Mouse (Mus musculus) limb, embryonic 14.5 days (tissue): ENCODE results near the gene Adora2b. TPM values are rescaled to one million over a fixed set of nuclear protein-coding genes. Genes with fewer than 3 reads are reported as not detected.

Source experiments
- ATAC-seq: fragments of 200-750 bp; cut with Nextera tagmentation; 2 replicates; pipeline ENCODE4 v1.8.0; 2017; ENCODE audit warnings: low read depth, moderate number of reproducible peaks, moderate TSS enrichment; ENCODE audit not compliant: low FRiP score
- DNase-seq: peaks from one replicate; pipeline ENCODE4 v3.0.0-alpha.2; 2015; ENCODE audit warnings: low spot score
- H3K27ac ChIP-seq: fragments of 300-500 bp; sonication (generic); replicated peaks from 2 replicates; pipeline ENCODE4 v1.5.1; 2014; ENCODE audit warnings: low read depth, mild to moderate bottlenecking, low read length, moderate library complexity, mixed read lengths
- H3K27me3 ChIP-seq: fragments of 300-500 bp; sonication (generic); 2 replicates; pipeline ENCODE4 v1.6.1; 2014; ENCODE audit warnings: low read length, mixed read lengths; ENCODE audit not compliant: control insufficient read depth, insufficient read depth
- H3K36me3 ChIP-seq: fragments of 300-500 bp; sonication (generic); 2 replicates; pipeline ENCODE4 v1.6.1; 2014; ENCODE audit warnings: mild to moderate bottlenecking, low read length, moderate library complexity, mixed read lengths; ENCODE audit not compliant: control insufficient read depth, insufficient read depth
- H3K4me1 ChIP-seq: fragments of 300-500 bp; sonication (generic); 2 replicates; pipeline ENCODE4 v1.6.1; 2014; ENCODE audit warnings: antibody characterized with exemption, low read length, mixed read lengths; ENCODE audit not compliant: control insufficient read depth, insufficient read depth
- H3K4me2 ChIP-seq: fragments of 300-500 bp; sonication (generic); replicated peaks from 2 replicates; pipeline ENCODE4 v1.6.1; 2014; ENCODE audit warnings: low read depth, mild to moderate bottlenecking, low read length, moderate library complexity; ENCODE audit not compliant: severe bottlenecking
- H3K4me3 ChIP-seq: fragments of 300-500 bp; sonication (generic); replicated peaks from 2 replicates; pipeline ENCODE4 v1.5.1; 2014; ENCODE audit warnings: low read length
- H3K9ac ChIP-seq: fragments of 300-500 bp; sonication (generic); 2 replicates; pipeline ENCODE4 v1.6.1; 2014; ENCODE audit warnings: mild to moderate bottlenecking, low read depth, low read length, moderate library complexity; ENCODE audit not compliant: severe bottlenecking
- H3K9me3 ChIP-seq: fragments of 300-500 bp; sonication (generic); 2 replicates; pipeline ENCODE4 v1.6.1; 2016; ENCODE audit warnings: low read length; ENCODE audit not compliant: control insufficient read depth
- POLR2A ChIP-seq: fragments of 200-500 bp; IDR thresholded peaks from 2 replicates; pipeline ENCODE4 v1.8.0; 2012; ENCODE audit warnings: inconsistent platforms, mild to moderate bottlenecking, moderate library complexity, borderline replicate concordance; ENCODE audit not compliant: insufficient read depth, insufficient read length; ENCODE audit errors: extremely low read depth
- WGBS: fragments of 180-500 bp; shearing (Covaris S2); extraction: QIAGEN DNeasy Blood & Tissue Kit; methylation state at CpG from one replicate; pipeline ENCODE4 v1.1.7; 2014; 5-methylcytosine and 5-hydroxymethylcytosine counted together
- polyA plus RNA-seq, 2 experiments: library from polyadenylated mRNA; depleted of rRNA in 1 of 2; stranded (reverse) in 1 of 2; unstranded in 1 of 2; fragments of >200 nt; fragmentation: Nextera tagmentation in 1 of 2; extraction: Ambion mirVana in 1 of 2; gene quantifications; 2 replicates each; pipeline versions ENCODE4 v1.2.1 to v1.2.3; 2012 to 2014

Gene Adora2b
- polyA plus RNA-seq, 2 experiments, result 9.1 to 10.9 TPM

DNA sequence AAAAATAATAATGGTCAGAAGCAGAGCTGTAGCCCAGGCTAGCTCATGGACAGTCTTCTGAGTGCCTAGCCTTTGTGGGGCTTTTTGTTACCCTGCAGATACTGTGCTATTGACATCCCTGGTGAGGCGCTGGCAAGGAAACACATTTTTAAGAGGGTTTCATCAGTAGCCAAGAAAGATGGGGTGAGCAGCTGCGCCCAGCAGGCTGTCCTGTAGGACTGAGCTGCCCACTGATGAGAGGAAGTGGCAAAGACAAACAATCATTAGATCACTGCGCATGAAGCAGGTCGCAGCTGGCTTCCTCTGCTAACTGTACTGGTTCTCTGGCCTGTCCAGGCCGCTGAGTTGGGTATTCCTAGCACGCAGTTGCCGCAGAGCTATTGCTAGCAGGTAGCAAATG is 14.8 kb downstream of the Adora2b start:
- Histone ChIP-seq H3K27ac (no peak overlapping the region), H3K9me3 (no peaks in the 10 kb centered on the region), H3K4me2 (no peak overlapping the region), H3K4me1 (peaks cover 4% of the 10 kb centered on the region; the same call in 1 of the 2 replicates), H3K36me3 (peaks cover 12% of the 10 kb centered on the region), H3K27me3 (no peaks in the 10 kb centered on the region), H3K9ac (no peak overlapping the region), H3K4me3 (no peak overlapping the region)
- 89% methylated on average over 7 of the region's 7 CpGs for whole genome bisulfite sequencing
- ATAC-seq (no peak), DNase-seq (no peak)
- no peak for TF ChIP-seq POLR2A

GRCm38 (mm10) chr11:62264018-62264417 is 15.2 kb downstream of the Adora2b start:
- 63% methylated on average over 7 of the region's 7 CpGs for WGBS
- no peak overlapping the region for H3K9ac ChIP-seq
- ATAC-seq (no peak), DNase-seq (no peak)
- no peak overlapping the region for H3K4me3 ChIP-seq
- peaks cover 12% of the 10 kb centered on the region for H3K36me3 ChIP-seq
- no peaks in the 10 kb centered on the region for H3K27me3 ChIP-seq
- H3K27ac ChIP-seq, result no peak overlapping the region
- no peak for TF ChIP-seq POLR2A
- H3K4me1 ChIP-seq, result peaks cover 4% of the 10 kb centered on the region; the same call in 1 of the 2 replicates
- no peak overlapping the region for H3K4me2 ChIP-seq
- no peaks in the 10 kb centered on the region for H3K9me3 ChIP-seq

DNA sequence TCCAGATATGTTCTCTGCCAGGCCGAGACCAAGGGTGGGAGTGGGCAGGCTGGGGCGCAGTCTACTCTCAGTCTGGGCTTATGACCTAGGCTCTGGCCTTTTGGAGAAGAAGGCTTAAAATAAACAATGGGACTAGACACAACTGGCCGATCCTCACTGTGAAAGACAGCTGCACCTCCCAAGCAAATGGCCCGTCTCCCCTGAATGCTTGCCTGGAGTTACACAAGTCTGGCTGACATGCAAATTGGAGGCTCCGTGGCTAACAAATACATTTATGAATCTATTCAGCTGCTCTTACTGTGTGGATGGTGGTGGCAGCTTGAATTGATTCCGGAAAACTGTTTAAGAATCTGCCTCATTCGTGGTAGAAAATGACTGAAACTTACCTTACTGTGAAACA is 16.9 kb downstream of the Adora2b start:
- no peaks in the 10 kb centered on the region for H3K27me3 ChIP-seq
- DNase-seq, result no peak
- no peak overlapping the region for H3K27ac ChIP-seq
- no peak overlapping the region for H3K4me2 ChIP-seq
- no peak overlapping the region for H3K4me3 ChIP-seq
- no peaks in the 10 kb centered on the region for H3K4me1 ChIP-seq
- 78% methylated on average over 7 of the region's 7 CpGs for WGBS
- peaks cover 12% of the 10 kb centered on the region for H3K36me3 ChIP-seq
- H3K9ac ChIP-seq, result no peak overlapping the region
- no peak for TF ChIP-seq POLR2A
- ATAC-seq, result no peak
- no peaks in the 10 kb centered on the region for H3K9me3 ChIP-seq

DNA sequence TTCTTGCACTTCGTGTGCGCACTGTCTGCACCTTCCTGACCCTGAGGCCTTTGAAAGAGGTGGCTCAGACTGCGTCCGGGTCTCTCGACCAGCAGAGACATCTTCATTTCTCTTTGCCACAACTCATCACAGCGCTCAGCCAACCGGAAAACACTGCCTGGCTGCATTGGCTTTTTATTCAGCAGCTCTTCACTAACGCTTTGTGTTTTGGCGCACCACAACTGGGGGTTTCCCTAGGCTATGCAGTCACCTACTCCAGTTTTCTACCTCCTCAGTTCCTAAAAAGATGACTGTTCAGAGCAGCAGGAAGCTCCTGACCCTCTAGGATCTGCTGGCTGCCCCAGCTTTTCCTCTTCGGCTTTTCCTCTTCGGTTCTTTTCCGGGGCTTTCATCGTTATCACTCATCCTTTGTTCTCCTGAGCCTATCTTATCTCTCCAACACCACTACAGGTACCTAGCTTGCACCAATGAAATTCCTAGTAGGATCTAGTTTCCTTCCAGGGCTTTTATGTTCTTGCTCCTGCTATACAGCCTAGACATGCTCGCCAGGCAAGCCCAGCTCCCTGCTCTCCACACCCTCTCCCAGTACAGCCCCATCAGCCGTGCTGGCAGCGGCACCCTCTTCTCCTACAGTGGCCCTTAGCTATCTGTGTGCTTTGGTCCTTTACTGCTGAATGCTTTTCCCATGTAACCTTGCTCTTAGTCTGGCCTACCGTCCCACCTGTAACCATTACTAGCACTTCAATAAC is 17.9 kb downstream of the Adora2b start:
- 76% methylated on average over 17 of the region's 17 CpGs for WGBS
- Histone ChIP-seq H3K9me3 (no peaks in the 10 kb centered on the region), H3K4me2 (no peak overlapping the region), H3K36me3 (peaks cover 12% of the 10 kb centered on the region), H3K4me1 (no peaks in the 10 kb centered on the region), H3K27ac (no peak overlapping the region), H3K9ac (no peak overlapping the region), H3K27me3 (no peaks in the 10 kb centered on the region), H3K4me3 (no peak overlapping the region)
- ATAC-seq (no peak), DNase-seq (no peak)
- no peak for TF ChIP-seq POLR2A

- Histone ChIP-seq H3K4me3 (no peak overlapping the region), H3K4me2 (no peak overlapping the region), H3K9me3 (no peaks in the 10 kb centered on the region), H3K27ac (no peak overlapping the region), H3K9ac (no peak overlapping the region), H3K36me3 (peaks cover 12% of the 10 kb centered on the region), H3K4me1 (no peaks in the 10 kb centered on the region), H3K27me3 (no peaks in the 10 kb centered on the region)
- no peak for DNase-seq
- no peak for ATAC-seq
- no peak for TF ChIP-seq POLR2A
- 66% methylated on average over 8 of the region's 8 CpGs for WGBS
Observed at GRCm38 (mm10) chr11:62268381-62268780, 19.6 kb downstream of the Adora2b start.

DNA sequence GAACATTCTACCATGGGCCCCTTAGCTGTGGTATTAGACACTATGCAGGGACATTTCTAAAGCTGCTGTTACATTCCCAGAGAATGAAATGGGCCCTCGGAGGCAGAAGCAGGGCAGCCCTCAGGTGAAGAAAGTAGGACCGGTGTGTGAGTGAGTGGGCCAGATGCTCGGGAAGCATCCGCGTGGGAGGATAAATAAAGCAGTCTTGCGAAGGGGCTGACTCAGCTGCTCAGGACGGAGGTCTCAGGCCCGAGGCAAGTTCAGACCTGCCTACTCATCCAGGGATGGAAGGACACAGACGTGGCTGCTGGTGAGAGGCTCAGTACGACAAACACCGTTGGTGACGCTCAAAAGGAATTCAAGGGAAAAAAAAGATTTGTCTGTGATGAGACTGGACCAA is 20.3 kb downstream of the Adora2b start:
- Histone ChIP-seq H3K27me3 (no peaks in the 10 kb centered on the region), H3K27ac (no peak overlapping the region), H3K9ac (no peak overlapping the region), H3K4me1 (no peaks in the 10 kb centered on the region), H3K36me3 (peaks cover 12% of the 10 kb centered on the region), H3K4me3 (no peak overlapping the region), H3K4me2 (no peak overlapping the region), H3K9me3 (no peaks in the 10 kb centered on the region)
- DNase-seq (no peak), ATAC-seq (no peak)
- WGBS, result 73% methylated on average over 12 of the region's 12 CpGs
- TF ChIP-seq POLR2A, result no peak
